Mouse (Mus musculus) kidney, adult 2 months (tissue): ENCODE data around the gene Deup1.

ENCODE experiments used
- CTCF ChIP-seq: fragments of 200-500 bp; conservative IDR thresholded peaks from 2 replicates; pipeline ENCODE4 v1.5.1; 2011; ENCODE audit warnings: low read depth, mild to moderate bottlenecking, control low read depth, low read length, moderate library complexity, mixed read lengths; ENCODE audit not compliant: insufficient read depth, insufficient read length
- POLR2A ChIP-seq: fragments of 200-500 bp; IDR thresholded peaks from one replicate; pipeline ENCODE4 v1.6.1; 2011; ENCODE audit warnings: low read depth, low read length, control low read depth

GRCm38 (mm10) chr9:15522348-15522747 lies 105.4 kb downstream of the Deup1 start:
- TF ChIP-seq CTCF (no peak), POLR2A (no peak)
